Mouse (Mus musculus): ENCODE data around the gene Cox14. TPM values are rescaled to one million over a fixed set of nuclear protein-coding genes. Genes with fewer than 3 reads are reported as not detected.

The Cox14 gene
- total and polyA plus RNA-seq, 3 experiments, result 113 to 125 TPM; not detected in 1

- TF ChIP-seq ZMIZ1 (IDR thresholded peaks at IDR 0.05; ENCODE audit: low read depth, low read length) (peak; percentile 71; the same call in 1 of the 2 replicates), RCOR1 (IDR thresholded peaks at IDR 0.05; ENCODE audit: low read depth, low read length) (peak; percentile 63), BHLHE40 (IDR thresholded peaks at IDR 0.05; ENCODE audit: borderline replicate concordance, low read depth, low read length) (0 out of 2 replicates have a peak, but pooled peaks have one; percentile 46), MEF2A (IDR thresholded peaks at IDR 0.05; ENCODE audit: extremely low read depth, insufficient replicate concordance, low read depth, low read length, poor library complexity, severe bottlenecking) (no peak), TAL1 (IDR thresholded peaks at IDR 0.05; ENCODE audit: low read length) (no peak), MYB (IDR thresholded peaks at IDR 0.05; ENCODE audit: low read depth, low read length) (no peak), UBTF (IDR thresholded peaks at IDR 0.05; ENCODE audit: borderline replicate concordance, insufficient read depth, low read depth, low read length) (0 out of 2 replicates have a peak, but pooled peaks have one; percentile 60), HCFC1 (IDR thresholded peaks at IDR 0.05; ENCODE audit: low read depth, low read length) (peak; percentile 93)
Measured at GRCm38 (mm10) chr15:99701999-99702900, 23.2 kb upstream of the Cox14 start, which contains the start of gene Smarcd1 (continued).

DNA sequence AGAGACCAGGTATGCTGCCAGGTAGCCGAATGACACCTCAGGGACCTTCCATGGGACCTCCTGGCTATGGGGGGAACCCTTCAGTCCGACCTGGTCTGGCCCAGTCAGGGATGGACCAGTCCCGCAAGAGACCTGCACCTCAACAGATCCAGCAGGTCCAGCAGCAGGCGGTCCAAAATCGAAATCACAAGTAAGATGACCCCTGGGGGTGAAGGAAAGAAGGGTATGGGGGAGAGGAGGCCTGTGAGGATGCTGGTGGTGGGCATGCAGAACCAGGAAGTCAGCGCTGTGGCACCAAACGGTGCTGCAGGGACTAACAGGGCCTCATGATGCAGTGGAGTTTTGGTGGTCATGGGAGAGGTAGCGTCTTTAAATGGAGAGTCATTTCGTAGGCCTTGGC, 22.3 kb upstream of the Cox14 start:
- no peaks in the 10 kb centered on the region for H3K9me3 ChIP-seq (replicated peaks; ENCODE audit: insufficient read depth, low read length)
- no peak overlapping the region for H3K4me3 ChIP-seq (ENCODE audit: control insufficient read depth in 1 of 2, insufficient read depth in 1 of 2, low read depth in 2 of 2, low read length in 2 of 2)
- H3K79me2 ChIP-seq (ENCODE audit: control insufficient read depth, insufficient read depth, low read length, poor library complexity), result peaks cover 4% of the 10 kb centered on the region; the same call in 1 of the 2 replicates
- H3K9ac ChIP-seq (ENCODE audit: control insufficient read depth, low read depth, low read length, poor library complexity, severe bottlenecking), result no peak overlapping the region
- peaks cover 0 to 10% of the 10 kb centered on the region in 2 experiments; a peak in 2 of 4 replicates for H3K36me3 ChIP-seq (ENCODE audit: control insufficient read depth in 1 of 2, insufficient read depth in 2 of 2, low read length in 2 of 2)
- H3K4me1 ChIP-seq (ENCODE audit: control insufficient read depth in 1 of 2, insufficient read depth in 2 of 2, low read length in 2 of 2), result peaks cover 0 to 22% of the 10 kb centered on the region in 2 experiments; a peak in 3 of 4 replicates
- no peak overlapping the region for H3K27ac ChIP-seq (ENCODE audit: control insufficient read depth, low read depth, low read length)
- TF ChIP-seq TAL1 (IDR thresholded peaks at IDR 0.05; ENCODE audit: low read length), result no peak
- no peak for TF ChIP-seq MAZ (IDR thresholded peaks at IDR 0.05; ENCODE audit: low read depth, low read length)
- no peak for TF ChIP-seq MAX (IDR thresholded peaks at IDR 0.05; ENCODE audit: low read length)
- no peak for TF ChIP-seq ETS1 (IDR thresholded peaks at IDR 0.05; ENCODE audit: low read depth, low read length)
- TF ChIP-seq USF2 (IDR thresholded peaks at IDR 0.05; ENCODE audit: borderline replicate concordance in 1 of 2, insufficient read depth in 1 of 2, low read depth in 1 of 2, low read length in 2 of 2), result no peak
- TF ChIP-seq EP300 (IDR thresholded peaks at IDR 0.05; ENCODE audit: low read depth in 1 of 2, low read length in 2 of 2), result no peak
- TF ChIP-seq CHD1 (IDR thresholded peaks at IDR 0.05; ENCODE audit: low read depth, low read length), result no peak
- no peak for TF ChIP-seq UBTF (IDR thresholded peaks at IDR 0.05; ENCODE audit: borderline replicate concordance, insufficient read depth, low read depth, low read length)
- no peak for TF ChIP-seq CHD2 (IDR thresholded peaks at IDR 0.05; ENCODE audit: low read length)
- no peak for TF ChIP-seq MXI1 (IDR thresholded peaks at IDR 0.05; ENCODE audit: low read depth, low read length)
- TF ChIP-seq TCF12 (IDR thresholded peaks at IDR 0.05; ENCODE audit: low read depth, low read length), result no peak
- no peak for TF ChIP-seq ZKSCAN1 (IDR thresholded peaks at IDR 0.05; ENCODE audit: low read depth, low read length)
- no peak for TF ChIP-seq ZC3H11A (IDR thresholded peaks at IDR 0.05; ENCODE audit: low read depth, low read length)
- no peak for TF ChIP-seq POLR2AphosphoS5 (IDR thresholded peaks at IDR 0.05; ENCODE audit: borderline replicate concordance, low read depth, low read length)
- DNase-seq (ENCODE audit: low read depth, low spot score), result no peak
- H3K27me3 ChIP-seq (ENCODE audit: control insufficient read depth in 1 of 2, insufficient read depth in 2 of 2, low read length in 2 of 2), result no peaks in the 10 kb centered on the region

All from MEL (cell line).